Mouse (Mus musculus) kidney, embryonic 16.5 days (tissue): ENCODE data around the gene Olfr781. TPM values are rescaled to one million over a fixed set of nuclear protein-coding genes. Genes with fewer than 3 reads are reported as not detected.
"Not testable (repeated sequence)": the region's sequence is repeated elsewhere in the genome, so short reads cannot be mapped to it uniquely, and the experiment has no call there.

ENCODE experiments used
- ATAC-seq: fragments of 200-750 bp; cut with Nextera tagmentation; 2 replicates; pipeline ENCODE4 v1.8.0; 2017; ENCODE audit warnings: moderate TSS enrichment; ENCODE audit not compliant: low FRiP score, low TSS enrichment
- H3K27ac ChIP-seq: fragments of 300-500 bp; sonication (generic); 2 replicates; pipeline ENCODE4 v1.5.1; 2014; ENCODE audit warnings: low read length
- H3K27me3 ChIP-seq: fragments of 300-500 bp; sonication (generic); 2 replicates; pipeline ENCODE4 v1.6.1; 2014; ENCODE audit warnings: low read length, control low read depth, mixed read lengths; ENCODE audit not compliant: insufficient read depth
- H3K36me3 ChIP-seq: fragments of 300-500 bp; sonication (generic); 2 replicates; pipeline ENCODE4 v1.6.1; 2014; ENCODE audit warnings: low read length, control low read depth, mixed read lengths; ENCODE audit not compliant: insufficient read depth
- H3K4me1 ChIP-seq: fragments of 300-500 bp; sonication (generic); 2 replicates; pipeline ENCODE4 v1.6.1; 2014; ENCODE audit warnings: low read length, control low read depth, mixed read lengths; ENCODE audit not compliant: insufficient read depth
- H3K4me2 ChIP-seq: fragments of 300-500 bp; sonication (generic); replicated peaks from 2 replicates; pipeline ENCODE4 v1.6.1; 2014; ENCODE audit warnings: low read depth, low read length
- H3K4me3 ChIP-seq: fragments of 300-500 bp; sonication (generic); 2 replicates; pipeline ENCODE4 v1.5.1; 2014; ENCODE audit warnings: mild to moderate bottlenecking, low read length
- H3K9ac ChIP-seq: fragments of 300-500 bp; sonication (generic); replicated peaks from 2 replicates; pipeline ENCODE4 v1.6.1; 2014; ENCODE audit warnings: low read length
- H3K9me3 ChIP-seq: fragments of 300-500 bp; sonication (generic); 2 replicates; pipeline ENCODE4 v1.6.1; 2016; ENCODE audit warnings: low read length, control low read depth
- WGBS: fragments of 180-500 bp; shearing (Covaris S2); extraction: QIAGEN DNeasy Blood & Tissue Kit; methylation state at CpG from one replicate; pipeline ENCODE4 v1.1.7; 2014; 5-methylcytosine and 5-hydroxymethylcytosine counted together
- polyA plus RNA-seq: library from polyadenylated mRNA; unstranded; fragments of >200 nt; fragmentation: Nextera tagmentation; extraction: Ambion mirVana; gene quantifications from 2 replicates; pipeline ENCODE4 v1.2.1, GENCODE M21; 2015

Olfr781 gene
- not detected in 2 replicates for polyA plus RNA-seq

DNA sequence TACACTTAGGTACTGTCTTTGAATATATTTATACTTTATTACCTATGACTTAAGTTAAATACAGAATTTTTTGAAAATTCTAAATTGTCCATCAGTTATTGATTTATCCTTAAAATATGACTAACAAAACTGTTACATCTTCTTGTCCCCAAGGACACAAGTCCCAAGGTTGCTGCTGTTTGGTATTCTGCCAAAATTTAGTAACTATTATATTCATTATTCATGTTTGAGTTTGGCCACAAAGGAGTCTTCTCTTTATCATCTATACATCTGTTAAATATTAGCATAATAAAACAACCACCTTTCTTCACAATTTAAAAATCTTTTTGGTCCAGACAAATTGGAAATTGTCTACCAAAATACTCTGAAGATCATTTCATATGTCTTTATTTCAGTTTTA, at the start of gene Olfr781:
Gene Olfr781 (plus strand): TSS at position 301 of the 400 bp plus-strand sequence.
- no peak for ATAC-seq
- Histone ChIP-seq H3K4me3 (no peak within 1 kb of the TSS), H3K4me2 (no peak within 1 kb of the TSS), H3K27ac (no peak within 1 kb of the TSS), H3K9ac (no peak within 1 kb of the TSS), H3K36me3 (no peaks in the 10 kb centered on the region), H3K9me3 (no peaks in the 10 kb centered on the region), H3K4me1 (no peaks in the 10 kb centered on the region), H3K27me3 (no peaks in the 10 kb centered on the region)

DNA sequence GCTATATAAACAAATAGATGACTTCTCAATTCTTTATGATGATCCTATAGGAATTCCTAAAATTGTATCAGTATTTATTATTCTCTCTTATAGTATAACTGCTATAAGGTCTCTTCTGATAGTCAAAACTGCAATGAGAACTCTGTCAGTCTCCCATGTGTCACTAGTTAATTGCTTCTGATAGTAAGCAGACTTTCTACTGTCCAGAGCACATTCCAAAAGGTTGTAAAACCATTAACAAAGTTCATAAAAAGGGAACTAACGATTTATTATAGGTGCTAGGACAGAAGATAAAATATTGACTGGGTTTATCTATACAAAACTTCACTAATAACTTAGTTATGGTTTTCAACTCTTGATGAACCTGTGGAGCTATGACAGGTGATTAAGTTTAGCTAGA, 15.7 kb upstream of the Olfr781 start:
- H3K9me3 ChIP-seq, H3K9ac ChIP-seq, H3K4me1 ChIP-seq, ATAC-seq, H3K27me3 ChIP-seq, H3K4me3 ChIP-seq, H3K36me3 ChIP-seq, H3K27ac ChIP-seq, H3K4me2 ChIP-seq: not testable (repeated sequence)
- WGBS: 46% methylated on average over 1 of the region's 1 CpGs

DNA sequence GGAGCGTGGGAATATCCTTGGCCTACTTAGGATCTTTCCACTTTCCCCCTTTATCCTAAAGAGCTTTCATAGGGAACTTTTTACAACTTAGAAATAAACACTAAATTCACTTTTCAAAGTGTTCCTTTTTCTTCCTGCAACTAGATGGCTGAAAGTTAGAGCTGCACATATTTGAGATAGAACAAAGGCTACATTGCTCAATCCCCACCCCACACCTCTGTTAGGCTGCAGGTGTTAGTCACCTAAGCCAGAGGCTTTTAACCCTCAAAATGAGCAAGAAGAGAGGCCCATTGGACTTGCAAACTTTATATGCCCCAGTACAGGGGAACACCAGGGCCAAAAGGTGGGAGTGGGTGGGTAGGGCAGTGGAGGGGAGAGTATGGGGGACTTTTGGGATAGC, 15.1 kb upstream of the Olfr781 start:
- not testable (repeated sequence) for H3K4me1 ChIP-seq, H3K27me3 ChIP-seq, ATAC-seq, H3K4me3 ChIP-seq, H3K36me3 ChIP-seq, H3K27ac ChIP-seq, H3K4me2 ChIP-seq, H3K9ac ChIP-seq, H3K9me3 ChIP-seq
- no CpG with 5 or more reads among the region's 1 CpGs for WGBS

DNA sequence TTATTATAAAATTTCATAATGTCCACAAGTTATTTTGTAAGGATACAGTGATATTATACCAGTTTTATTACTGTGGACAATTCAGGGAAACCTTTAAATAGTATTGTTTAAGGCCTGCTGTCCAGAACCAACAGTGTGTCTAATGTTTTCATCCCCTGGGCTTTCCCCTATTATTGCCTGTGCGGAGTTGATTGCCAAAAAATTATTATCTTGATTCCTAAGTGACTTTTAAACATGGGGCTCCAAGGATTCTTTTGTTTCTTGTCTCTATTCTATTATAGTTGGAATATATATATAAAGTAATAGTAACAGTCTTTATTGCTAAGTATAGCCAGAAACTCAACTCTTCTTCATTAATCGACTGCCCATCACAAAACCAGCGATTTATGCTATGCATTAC, 10.8 kb upstream of the Olfr781 start, which contains the start of gene Olfr780:
Gene Olfr780 (plus strand): TSS at position 301 of the 400 bp plus-strand sequence.
- H3K27ac ChIP-seq: no peak within 1 kb of the TSS
- no peaks in the 10 kb centered on the region for H3K36me3 ChIP-seq
- H3K9me3 ChIP-seq: no peaks in the 10 kb centered on the region
- H3K4me2 ChIP-seq: no peak within 1 kb of the TSS
- no peak within 1 kb of the TSS for H3K4me3 ChIP-seq
- no peak within 1 kb of the TSS for H3K9ac ChIP-seq
- WGBS: 85% methylated on average over 3 of the region's 3 CpGs
- no peak for ATAC-seq
- H3K4me1 ChIP-seq: no peaks in the 10 kb centered on the region
- no peaks in the 10 kb centered on the region for H3K27me3 ChIP-seq

DNA sequence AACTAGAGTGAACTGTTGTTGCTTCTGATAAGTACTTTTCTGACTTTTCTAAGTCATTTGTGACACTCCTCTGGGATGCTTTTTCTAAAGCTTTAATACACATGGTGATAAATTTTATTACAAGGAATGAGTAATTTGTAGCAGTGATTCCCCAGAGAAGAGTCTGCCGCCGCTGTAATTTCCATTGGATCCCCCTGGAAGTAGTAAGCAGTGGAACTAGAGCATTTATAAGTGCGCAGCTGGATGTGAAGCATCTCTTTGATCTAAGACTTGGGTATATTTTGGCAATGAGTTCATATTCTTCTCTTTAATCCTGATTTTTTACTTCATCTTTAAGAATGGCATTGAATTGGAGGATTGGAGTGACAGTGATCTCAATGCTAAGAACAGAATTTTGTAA, 19.9 kb downstream of the Olfr781 start, which contains the start of gene Olfr782:
Gene Olfr782 (plus strand): TSS at position 301 of the 400 bp plus-strand sequence.
- Histone ChIP-seq H3K36me3 (no peaks in the 10 kb centered on the region), H3K4me3 (no peak within 1 kb of the TSS), H3K27ac (no peak within 1 kb of the TSS), H3K4me2 (no peak within 1 kb of the TSS), H3K9me3 (no peaks in the 10 kb centered on the region), H3K27me3 (no peaks in the 10 kb centered on the region), H3K9ac (no peak within 1 kb of the TSS), H3K4me1 (no peaks in the 10 kb centered on the region)
- WGBS: 80% methylated on average over 3 of the region's 3 CpGs
- no peak for ATAC-seq

DNA sequence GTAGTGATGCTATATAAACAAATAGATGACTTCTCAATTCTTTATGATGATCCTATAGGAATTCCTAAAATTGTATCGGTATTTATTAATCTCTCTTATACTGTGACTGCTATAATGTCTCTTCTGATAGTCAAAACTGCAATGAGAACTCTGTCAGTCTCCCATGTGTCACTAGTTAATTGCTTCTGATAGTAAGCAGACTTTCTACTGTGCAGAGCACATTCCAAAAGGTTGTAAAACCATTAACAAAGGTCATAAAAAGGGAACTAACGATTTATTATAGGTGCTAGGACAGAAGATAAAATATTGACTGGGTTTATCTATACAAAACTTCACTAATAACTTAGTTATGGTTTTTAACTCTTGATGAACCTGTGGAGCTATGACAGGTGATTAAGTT, 23.8 kb downstream of the Olfr781 start:
- not testable (repeated sequence) for H3K9me3 ChIP-seq, H3K36me3 ChIP-seq, H3K4me3 ChIP-seq, H3K4me1 ChIP-seq, H3K27ac ChIP-seq, H3K27me3 ChIP-seq, H3K4me2 ChIP-seq, ATAC-seq, H3K9ac ChIP-seq
- 72% methylated on average over 2 of the region's 2 CpGs for WGBS

DNA sequence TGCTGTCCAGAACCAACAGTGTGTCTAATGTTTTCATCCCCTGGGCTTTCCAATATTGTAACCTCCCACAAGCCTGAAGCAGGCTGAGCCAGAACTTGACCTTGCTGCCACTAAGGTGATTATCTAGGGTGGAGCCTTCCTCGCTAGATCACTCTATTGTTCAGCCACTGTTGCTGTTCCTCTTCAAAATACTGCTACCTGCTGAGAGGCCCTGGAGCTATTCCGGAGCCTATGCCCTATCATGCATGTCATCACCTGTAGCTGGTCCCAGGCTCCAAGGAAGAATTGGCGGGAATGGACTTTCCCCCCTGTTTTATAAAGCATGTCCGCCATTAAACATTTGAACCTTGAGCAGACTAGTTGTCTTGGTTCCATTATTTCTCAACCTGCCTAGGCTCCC, 27.8 kb downstream of the Olfr781 start:
- H3K4me2 ChIP-seq, H3K4me3 ChIP-seq, H3K27me3 ChIP-seq, H3K36me3 ChIP-seq, H3K9me3 ChIP-seq, H3K4me1 ChIP-seq, H3K27ac ChIP-seq, ATAC-seq, H3K9ac ChIP-seq: not testable (repeated sequence)
- WGBS: 82% methylated on average over 4 of the region's 4 CpGs

DNA sequence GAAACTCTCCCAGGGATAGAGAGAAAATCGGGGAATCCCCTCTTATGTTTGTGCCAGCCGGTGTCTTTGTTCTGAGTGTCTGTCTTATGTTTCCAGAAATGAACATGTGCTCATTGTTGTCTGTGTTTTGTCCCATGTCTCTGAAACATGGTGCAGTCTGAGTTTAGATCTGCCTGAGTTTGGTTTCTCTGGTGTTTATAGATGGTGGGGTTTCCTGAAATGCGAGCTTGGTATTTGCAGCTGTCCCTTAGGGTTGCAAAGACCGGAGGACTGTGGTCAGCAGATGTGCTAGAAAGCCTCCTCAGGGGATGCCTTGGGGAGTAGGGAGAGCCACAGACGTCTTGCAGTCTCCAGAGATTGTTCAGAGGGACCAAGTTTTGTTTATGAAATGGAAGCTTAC, 28.7 kb downstream of the Olfr781 start:
- no peak for ATAC-seq
- 70% methylated on average over 5 of the region's 5 CpGs for WGBS
- Histone ChIP-seq H3K27me3 (no peaks in the 10 kb centered on the region), H3K27ac (no peak overlapping the region), H3K36me3 (no peaks in the 10 kb centered on the region), H3K4me1 (no peaks in the 10 kb centered on the region), H3K4me2 (no peak overlapping the region), H3K9me3 (peaks cover 8% of the 10 kb centered on the region; the same call in 1 of the 2 replicates), H3K9ac (no peak overlapping the region), H3K4me3 (no peak overlapping the region)

DNA sequence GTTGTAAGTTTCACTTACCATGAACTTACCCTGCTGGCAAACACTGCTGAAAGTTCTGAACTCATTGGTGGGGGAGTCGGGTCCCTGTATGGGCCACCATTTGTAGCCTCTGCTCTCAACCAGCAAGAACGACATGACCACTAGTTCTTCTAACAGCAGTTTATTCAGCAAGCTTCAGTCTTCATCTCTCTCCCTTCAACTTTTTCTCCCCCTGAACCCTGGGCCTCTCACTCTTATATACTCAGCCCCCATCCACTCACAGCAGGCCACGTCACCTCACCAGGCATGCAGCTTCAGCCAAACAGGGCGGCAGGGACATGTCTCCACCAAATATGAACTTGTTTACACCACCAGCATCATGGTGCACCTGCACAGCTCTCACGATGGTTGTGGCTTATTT, 45.4 kb downstream of the Olfr781 start:
- WGBS: 89% methylated on average over 5 of the region's 5 CpGs
- not testable (repeated sequence) for H3K27me3 ChIP-seq, H3K27ac ChIP-seq, H3K9me3 ChIP-seq, H3K4me1 ChIP-seq, H3K36me3 ChIP-seq, H3K4me3 ChIP-seq, ATAC-seq, H3K4me2 ChIP-seq, H3K9ac ChIP-seq
